Mouse (Mus musculus): ENCODE measurements around the gene Smok3a. TPM values are rescaled to one million over a fixed set of nuclear protein-coding genes. Genes with fewer than 3 reads are reported as not detected.
"Not testable (repeated sequence)": the region's sequence is repeated elsewhere in the genome, so short reads cannot be mapped to it uniquely, and the experiment has no call there.

The Smok3a gene
- not detected in 2 replicates for polyA plus RNA-seq (2015; fragmentation: Nextera tagmentation; extraction: Ambion mirVana)

DNA sequence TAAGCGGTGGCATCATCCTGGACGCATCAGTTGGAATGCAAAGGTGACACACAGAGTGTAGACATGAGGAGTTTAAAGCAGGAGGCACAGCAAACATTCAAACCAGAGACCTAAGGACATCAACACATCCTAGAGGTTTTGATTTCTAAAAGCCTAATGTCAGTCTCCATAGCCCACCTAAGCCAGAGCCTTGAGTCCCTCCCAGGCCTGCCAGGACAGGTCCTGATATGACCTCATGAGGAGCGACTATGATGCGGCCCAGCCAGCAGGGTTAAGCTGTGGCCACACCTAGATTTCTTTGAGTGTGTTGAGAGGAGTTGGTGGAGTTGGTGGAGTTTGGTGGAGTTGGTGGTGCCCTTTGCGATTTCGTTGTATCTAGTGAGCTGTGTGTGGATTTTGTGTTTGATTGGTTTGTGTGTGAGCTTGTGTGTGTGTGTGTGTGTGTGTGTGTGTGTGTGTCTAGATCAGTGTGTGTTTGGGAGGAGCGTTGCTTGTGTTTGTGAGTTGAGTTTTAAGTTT is at the start of gene Smok3a, which contains the start of gene Smok3b:
Gene Smok3a, plus strand, starts transcription at position 301 of the 519 bp plus-strand sequence.
Gene Smok3b, plus strand, starts transcription at position 469 of the 519 bp plus-strand sequence.
- not testable (repeated sequence) for H3K27ac ChIP-seq (ENCODE audit: low read depth, low read length); H3K9me3 ChIP-seq (ENCODE audit: control insufficient read depth, low read length); H3K4me1 ChIP-seq (ENCODE audit: control insufficient read depth, insufficient read depth, low read depth, low read length); H3K4me2 ChIP-seq (ENCODE audit: low read length); ATAC-seq; H3K4me3 ChIP-seq (ENCODE audit: low read length); H3K36me3 ChIP-seq (ENCODE audit: control insufficient read depth, insufficient read depth, low read length); H3K27me3 ChIP-seq (replicated peaks; ENCODE audit: control insufficient read depth, insufficient read depth, low read length); H3K9ac ChIP-seq (ENCODE audit: low read depth, low read length)
- WGBS = 93% methylated on average over 3 of the region's 7 CpGs

GRCm38 (mm10) chr5:137973161-137973560 is 47.9 kb upstream of the Smok3a start:
- Histone ChIP-seq H3K9me3 (ENCODE audit: control insufficient read depth, low read length) (no peaks in the 10 kb centered on the region), H3K9ac (ENCODE audit: low read depth, low read length) (no peak overlapping the region), H3K27me3 (replicated peaks; ENCODE audit: control insufficient read depth, insufficient read depth, low read length) (no peaks in the 10 kb centered on the region), H3K4me2 (ENCODE audit: low read length) (no peak overlapping the region), H3K4me3 (ENCODE audit: low read length) (no peak overlapping the region), H3K27ac (ENCODE audit: low read depth, low read length) (no peak overlapping the region), H3K36me3 (ENCODE audit: control insufficient read depth, insufficient read depth, low read length) (no peaks in the 10 kb centered on the region), H3K4me1 (ENCODE audit: control insufficient read depth, insufficient read depth, low read depth, low read length) (no peaks in the 10 kb centered on the region)
- no peak for ATAC-seq
- WGBS = 64% methylated on average over 2 of the region's 2 CpGs

DNA sequence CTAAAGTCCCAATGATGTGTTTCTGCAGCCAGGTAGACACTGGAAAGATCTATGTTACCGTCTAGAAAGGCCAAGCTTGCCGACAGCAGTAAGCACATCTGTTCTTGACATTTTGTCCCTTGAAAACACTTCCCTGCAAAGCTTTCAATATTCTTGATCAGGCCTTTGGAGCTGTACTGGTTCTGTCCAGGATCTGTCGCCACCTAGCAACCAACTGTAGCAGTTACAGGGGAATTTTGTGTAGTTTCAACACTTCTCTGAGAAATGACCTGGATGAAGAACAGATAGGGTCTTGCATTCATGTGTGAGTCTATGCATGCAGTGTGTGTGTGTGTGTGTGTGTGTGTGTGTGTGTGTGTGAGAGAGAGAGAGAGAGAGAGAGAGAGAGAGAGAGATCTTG is 47.3 kb upstream of the Smok3a start:
- no peak for ATAC-seq
- Histone ChIP-seq H3K9me3 (ENCODE audit: control insufficient read depth, low read length) (no peaks in the 10 kb centered on the region), H3K4me2 (ENCODE audit: low read length) (no peak overlapping the region), H3K36me3 (ENCODE audit: control insufficient read depth, insufficient read depth, low read length) (no peaks in the 10 kb centered on the region), H3K4me1 (ENCODE audit: control insufficient read depth, insufficient read depth, low read depth, low read length) (no peaks in the 10 kb centered on the region), H3K4me3 (ENCODE audit: low read length) (no peak overlapping the region), H3K27me3 (replicated peaks; ENCODE audit: control insufficient read depth, insufficient read depth, low read length) (no peaks in the 10 kb centered on the region), H3K27ac (ENCODE audit: low read depth, low read length) (no peak overlapping the region), H3K9ac (ENCODE audit: low read depth, low read length) (no peak overlapping the region)
- WGBS = 49% methylated on average over 3 of the region's 3 CpGs

DNA sequence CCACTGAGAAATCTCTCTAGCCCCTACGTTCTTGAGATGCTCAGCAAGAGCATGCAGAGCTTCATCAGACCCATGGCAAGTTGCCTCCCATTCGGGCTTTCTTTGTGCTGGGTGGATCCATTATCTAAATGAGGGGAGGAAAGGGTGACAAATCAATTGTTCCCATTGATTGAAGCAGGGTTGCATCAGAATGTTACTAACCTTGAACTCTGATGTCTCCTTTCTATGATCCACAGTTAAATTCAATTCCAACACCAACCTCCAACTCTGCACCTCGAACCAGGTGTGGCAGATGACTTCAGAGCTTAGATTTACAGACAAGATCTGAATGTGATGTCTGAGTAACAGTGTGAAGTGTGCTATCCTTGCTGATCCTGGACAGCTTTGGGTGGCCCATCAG is 46.3 kb upstream of the Smok3a start:
- Histone ChIP-seq H3K4me3 (ENCODE audit: low read length) (no peak overlapping the region), H3K27ac (ENCODE audit: low read depth, low read length) (no peak overlapping the region), H3K36me3 (ENCODE audit: control insufficient read depth, insufficient read depth, low read length) (no peaks in the 10 kb centered on the region), H3K4me2 (ENCODE audit: low read length) (no peak overlapping the region), H3K9me3 (ENCODE audit: control insufficient read depth, low read length) (no peaks in the 10 kb centered on the region), H3K4me1 (ENCODE audit: control insufficient read depth, insufficient read depth, low read depth, low read length) (no peaks in the 10 kb centered on the region), H3K9ac (ENCODE audit: low read depth, low read length) (no peak overlapping the region), H3K27me3 (replicated peaks; ENCODE audit: control insufficient read depth, insufficient read depth, low read length) (no peaks in the 10 kb centered on the region)
- WGBS = 56% methylated on average over 3 of the region's 3 CpGs
- no peak for ATAC-seq

GRCm38 (mm10) chr5:137975434-137975833 is 45.6 kb upstream of the Smok3a start:
- no peaks in the 10 kb centered on the region for H3K36me3 ChIP-seq (ENCODE audit: control insufficient read depth, insufficient read depth, low read length)
- H3K4me3 ChIP-seq (ENCODE audit: low read length) = no peak overlapping the region
- no peak overlapping the region for H3K4me2 ChIP-seq (ENCODE audit: low read length)
- H3K9me3 ChIP-seq (ENCODE audit: control insufficient read depth, low read length) = no peaks in the 10 kb centered on the region
- H3K27me3 ChIP-seq (replicated peaks; ENCODE audit: control insufficient read depth, insufficient read depth, low read length) = no peaks in the 10 kb centered on the region
- H3K4me1 ChIP-seq (ENCODE audit: control insufficient read depth, insufficient read depth, low read depth, low read length) = no peaks in the 10 kb centered on the region
- WGBS = 66% methylated on average over 1 of the region's 1 CpGs
- ATAC-seq = no peak
- H3K27ac ChIP-seq (ENCODE audit: low read depth, low read length) = no peak overlapping the region
- H3K9ac ChIP-seq (ENCODE audit: low read depth, low read length) = no peak overlapping the region

DNA sequence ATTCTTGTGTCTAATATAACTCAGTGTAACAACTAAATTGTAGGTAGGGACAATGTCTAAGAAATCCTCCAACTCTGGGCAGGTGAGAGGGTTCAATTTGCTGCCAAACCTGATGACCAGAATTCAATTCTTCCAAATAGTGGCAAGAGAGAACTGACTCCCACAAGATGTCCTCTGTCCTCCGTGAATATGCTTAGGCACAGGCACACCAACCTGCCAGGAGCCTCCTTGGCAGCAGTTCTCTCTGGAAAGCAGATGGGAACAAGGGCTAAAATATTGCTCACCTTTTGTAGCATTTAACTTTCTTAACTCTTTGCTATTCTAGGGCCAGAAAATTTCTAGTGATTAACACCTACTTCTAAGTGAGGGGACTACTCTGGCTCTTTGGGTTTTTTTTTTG is 43.8 kb upstream of the Smok3a start:
- Histone ChIP-seq H3K4me2 (ENCODE audit: low read length) (no peak overlapping the region), H3K9me3 (ENCODE audit: control insufficient read depth, low read length) (no peaks in the 10 kb centered on the region), H3K27ac (ENCODE audit: low read depth, low read length) (no peak overlapping the region), H3K4me1 (ENCODE audit: control insufficient read depth, insufficient read depth, low read depth, low read length) (no peaks in the 10 kb centered on the region), H3K36me3 (ENCODE audit: control insufficient read depth, insufficient read depth, low read length) (no peaks in the 10 kb centered on the region), H3K27me3 (replicated peaks; ENCODE audit: control insufficient read depth, insufficient read depth, low read length) (no peaks in the 10 kb centered on the region), H3K4me3 (ENCODE audit: low read length) (no peak overlapping the region), H3K9ac (ENCODE audit: low read depth, low read length) (no peak overlapping the region)
- ATAC-seq = no peak
- WGBS = 58% methylated on average over 1 of the region's 1 CpGs

DNA sequence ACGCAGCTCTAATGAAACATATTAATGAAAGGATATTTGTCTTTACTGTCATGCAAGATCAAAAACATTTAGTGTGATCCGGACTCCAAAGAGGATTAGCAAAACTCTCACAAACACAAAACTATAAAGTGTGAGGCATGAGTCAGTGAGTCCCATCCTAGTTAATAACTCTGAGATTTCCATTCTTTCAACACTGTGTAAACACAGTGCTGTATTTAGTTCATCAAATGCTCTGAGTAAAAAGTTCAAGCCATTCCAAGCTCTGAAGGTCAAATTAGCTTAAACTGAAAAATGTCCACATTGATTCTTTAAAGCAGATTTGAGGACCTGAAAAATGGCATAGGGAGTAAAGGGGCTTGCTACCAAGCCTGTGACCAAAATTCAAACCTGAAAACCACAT is 42.0 kb upstream of the Smok3a start:
- Histone ChIP-seq H3K9ac (ENCODE audit: low read depth, low read length) (no peak overlapping the region), H3K27ac (ENCODE audit: low read depth, low read length) (no peak overlapping the region)
- no peak for ATAC-seq

GRCm38 (mm10) chr5:137981300-137981699 is 39.8 kb upstream of the Smok3a start, which contains the start of gene Azgp1:
Gene Azgp1, plus strand, starts transcription at chr5:137981520.
- H3K4me1 ChIP-seq (ENCODE audit: control insufficient read depth, insufficient read depth, low read depth, low read length) = no peaks in the 10 kb centered on the region

More for the DNA sequence above, 42.0 kb upstream of the Smok3a start:
- Histone ChIP-seq H3K36me3 (ENCODE audit: control insufficient read depth, insufficient read depth, low read length) (no peaks in the 10 kb centered on the region), H3K27me3 (replicated peaks; ENCODE audit: control insufficient read depth, insufficient read depth, low read length) (no peaks in the 10 kb centered on the region), H3K4me2 (ENCODE audit: low read length) (no peak overlapping the region), H3K9me3 (ENCODE audit: control insufficient read depth, low read length) (no peaks in the 10 kb centered on the region), H3K4me3 (ENCODE audit: low read length) (no peak overlapping the region), H3K4me1 (ENCODE audit: control insufficient read depth, insufficient read depth, low read depth, low read length) (no peaks in the 10 kb centered on the region)
- WGBS = 84% methylated on average over 2 of the region's 2 CpGs

GRCm38 (mm10) chr5:137986351-137986750 is 34.7 kb upstream of the Smok3a start:
- Histone ChIP-seq H3K27me3 (replicated peaks; ENCODE audit: control insufficient read depth, insufficient read depth, low read length) (no peaks in the 10 kb centered on the region), H3K9ac (ENCODE audit: low read depth, low read length) (no peak overlapping the region), H3K4me1 (ENCODE audit: control insufficient read depth, insufficient read depth, low read depth, low read length) (no peaks in the 10 kb centered on the region), H3K9me3 (ENCODE audit: control insufficient read depth, low read length) (no peaks in the 10 kb centered on the region), H3K27ac (ENCODE audit: low read depth, low read length) (no peak overlapping the region), H3K36me3 (ENCODE audit: control insufficient read depth, insufficient read depth, low read length) (no peaks in the 10 kb centered on the region), H3K4me3 (ENCODE audit: low read length) (no peak overlapping the region), H3K4me2 (ENCODE audit: low read length) (no peak overlapping the region)
- 100% methylated on average over 1 of the region's 1 CpGs for WGBS
- ATAC-seq = no peak

More at GRCm38 (mm10) chr5:137981300-137981699, 39.8 kb upstream of the Smok3a start, which contains the start of gene Azgp1:
- no peak within 1 kb of the TSS for H3K4me3 ChIP-seq (ENCODE audit: low read length)
- no peaks in the 10 kb centered on the region for H3K9me3 ChIP-seq (ENCODE audit: control insufficient read depth, low read length)
- no peak within 1 kb of the TSS for H3K9ac ChIP-seq (ENCODE audit: low read depth, low read length)
- ATAC-seq = no peak
- no peak within 1 kb of the TSS for H3K27ac ChIP-seq (ENCODE audit: low read depth, low read length)
- no peak within 1 kb of the TSS for H3K4me2 ChIP-seq (ENCODE audit: low read length)
- 82% methylated on average over 4 of the region's 4 CpGs for WGBS
- no peaks in the 10 kb centered on the region for H3K36me3 ChIP-seq (ENCODE audit: control insufficient read depth, insufficient read depth, low read length)
- no peaks in the 10 kb centered on the region for H3K27me3 ChIP-seq (replicated peaks; ENCODE audit: control insufficient read depth, insufficient read depth, low read length)
